Comparison of ENCODE assay signal across 18 mouse cellular contexts in the genomic region with DNA sequence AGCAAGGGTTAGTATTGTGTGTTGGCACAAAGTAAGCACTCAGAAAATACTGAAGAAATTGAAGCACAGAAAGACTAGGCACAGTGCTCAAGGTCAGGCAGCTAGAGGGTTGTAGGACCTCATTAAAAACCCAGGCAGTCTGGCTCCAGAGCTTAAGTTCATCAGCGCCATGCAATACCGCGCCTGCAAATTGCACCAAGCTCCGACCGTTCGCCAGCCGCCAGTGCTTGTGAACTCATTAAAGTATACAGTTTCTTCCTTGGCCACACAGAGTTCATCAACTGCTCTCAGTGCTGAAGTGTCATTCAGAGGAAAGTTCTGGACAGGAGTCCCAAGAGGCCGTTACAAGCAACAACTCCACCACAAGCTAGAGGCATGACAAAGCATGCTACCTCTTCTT.
A peak's percentile ranks its signal among the peaks of the same experiment; 100 is the strongest.
DNase-seq lines count a peak whose midpoint lies in the region; ATAC-seq and TF ChIP-seq lines count a peak whose summit lies in the region.
"Had no signal": no experiment of that assay in that cellular context is flagged by ENCODE, and none has a peak within 500 bp of the region (broad histone marks: within the 10 kb centered on the region; RNA-seq: fewer than 3 reads in every experiment).

No protein-coding gene starts in this region.

- WGBS in kidney, embryonic 16.5 days: 39% methylated on average over 8 of the region's 8 CpGs
- WGBS in lung, postnatal 0 days: 61% methylated on average over 8 of the region's 8 CpGs

- H3K9ac ChIP-seq in kidney, embryonic 16.5 days (replicated peaks; ENCODE audit: low read length): no peak overlapping the region
- no peak overlapping the region for H3K9ac ChIP-seq in lung, postnatal 0 days (replicated peaks; ENCODE audit: low read depth)
- H3K9ac ChIP-seq: embryonic facial prominence, embryonic 15.5 days; neural tube, embryonic 15.5 days had no signal

- peak overlapping the region; percentile 66 for H3K27ac ChIP-seq in kidney, embryonic 16.5 days (ENCODE audit: low read length)
- 0 out of 2 replicates have a peak overlapping the region, but pooled peaks have one; percentile 20 for H3K27ac ChIP-seq in lung, postnatal 0 days (ENCODE audit: low read length)
- H3K27ac ChIP-seq: embryonic facial prominence, embryonic 15.5 days; neural tube, embryonic 15.5 days had no signal

- no peak overlapping the region for H3K4me3 ChIP-seq in kidney, embryonic 16.5 days (ENCODE audit: low read length)
- no peak overlapping the region for H3K4me3 ChIP-seq in lung, postnatal 0 days (ENCODE audit: low read depth, low read length)
- H3K4me3 ChIP-seq: embryonic facial prominence, embryonic 15.5 days; neural tube, embryonic 15.5 days had no signal

- no peak overlapping the region for H3K4me2 ChIP-seq in kidney, embryonic 16.5 days (replicated peaks; ENCODE audit: low read depth, low read length)
- H3K4me2 ChIP-seq in lung, postnatal 0 days (replicated peaks; ENCODE audit: low read depth, low read length): no peak overlapping the region
- H3K4me2 ChIP-seq: embryonic facial prominence, embryonic 15.5 days; liver, embryonic 11.5 days; neural tube, embryonic 15.5 days had no signal

- H3K4me1 ChIP-seq in kidney, embryonic 16.5 days (ENCODE audit: insufficient read depth, low read length): no peaks in the 10 kb centered on the region
- no peaks in the 10 kb centered on the region for H3K4me1 ChIP-seq in lung, postnatal 0 days (ENCODE audit: insufficient read depth, low read depth, low read length)
- H3K4me1 ChIP-seq: embryonic facial prominence, embryonic 15.5 days; neural tube, embryonic 15.5 days had no signal

- no peak for TF ChIP-seq EP300 in lung, postnatal 0 days (IDR thresholded peaks at IDR 0.05)

- H3K9me3 ChIP-seq in kidney, embryonic 16.5 days (ENCODE audit: low read length): 0 out of 2 replicates have a peak, but pooled peaks cover 3% of the 10 kb centered on the region
- H3K9me3 ChIP-seq in lung, postnatal 0 days (ENCODE audit: low read length): no peaks in the 10 kb centered on the region
- H3K9me3 ChIP-seq: embryonic facial prominence, embryonic 15.5 days; neural tube, embryonic 15.5 days had no signal

- ATAC-seq in kidney, embryonic 16.5 days (ENCODE audit: low FRiP score, low TSS enrichment): peak; percentile 83
- peak; percentile 56 for ATAC-seq in lung, postnatal 0 days
- ATAC-seq: forebrain, embryonic 14.5 days had no signal

- intact Hi-C loops in heart, postnatal 14 days (cut with DNase I): no loop called here

- DNase-seq in gastrocnemius, adult 18-20 months (ENCODE audit: low spot score): peak; percentile 27
- no peak for DNase-seq in gastrocnemius, postnatal 4 days (ENCODE audit: low spot score in 2 of 2)
- DNase-seq in gastrocnemius, postnatal 10 days: peak; percentile 8
- peak; percentile 37 for DNase-seq in lung, postnatal 0 days (ENCODE audit: low spot score)
- no peak for DNase-seq in heart, postnatal 14 days
- DNase-seq in layer of hippocampus, postnatal 14 days (ENCODE audit: low spot score in 2 of 2): no peak
- no peak for DNase-seq in left cerebral cortex, adult 8-10 months (ENCODE audit: low spot score in 2 of 2)
- DNase-seq: cerebellum, postnatal 10 days; heart, adult 11 months; heart, postnatal 10 days; layer of hippocampus, postnatal 36 days; thymus, adult 18-20 months had no signal

- H3K27me3 ChIP-seq in kidney, embryonic 16.5 days (ENCODE audit: insufficient read depth, low read length): no peaks in the 10 kb centered on the region
- H3K27me3 ChIP-seq in lung, postnatal 0 days (replicated peaks; ENCODE audit: insufficient read depth, low read length): no peaks in the 10 kb centered on the region
- H3K27me3 ChIP-seq: embryonic facial prominence, embryonic 15.5 days; neural tube, embryonic 15.5 days had no signal

- no peak for TF ChIP-seq CTCF in lung, postnatal 0 days (IDR thresholded peaks at IDR 0.05)

- no peaks in the 10 kb centered on the region for H3K36me3 ChIP-seq in kidney, embryonic 16.5 days (ENCODE audit: insufficient read depth, low read length)
- H3K36me3 ChIP-seq in lung, postnatal 0 days (ENCODE audit: insufficient read depth, low read length): no peaks in the 10 kb centered on the region
- H3K36me3 ChIP-seq: embryonic facial prominence, embryonic 15.5 days; G1E; neural tube, embryonic 15.5 days had no signal

Comparison
In these comparisons a context has a peak if more than half of its experiments do, and no peak if none do; other contexts are left out.
1. DNase-seq: peak in gastrocnemius, adult 18-20 months (single experiment), gastrocnemius, postnatal 10 days (single experiment) and lung, postnatal 0 days (single experiment); none in gastrocnemius, postnatal 4 days (0 of 2), heart, postnatal 14 days (0 of 2), layer of hippocampus, postnatal 14 days (0 of 2) and left cerebral cortex, adult 8-10 months (0 of 2).